Mouse (Mus musculus) erythroblast, embryonic 14.5 days (primary cell): ENCODE data around the gene Prss12.

Source experiments
- GATA1 ChIP-seq: IDR thresholded peaks from 2 replicates; pipeline ENCODE4 v1.6.1; 2012; ENCODE audit warnings: low read length, inconsistent platforms, mixed read lengths
- TAL1 ChIP-seq: IDR thresholded peaks from 3 replicates; pipeline ENCODE4 v1.6.1; 2012; ENCODE audit warnings: low read length, inconsistent platforms, mixed read lengths

- no peak for TF ChIP-seq GATA1
- no peak for TF ChIP-seq TAL1
Observed at GRCm38 (mm10) chr3:123404945-123405344, 41.8 kb upstream of the Prss12 start.
